Mouse (Mus musculus) spleen, embryonic (tissue): ENCODE data around the gene Mc1r.
"Not testable (repeated sequence)": the region's sequence is repeated elsewhere in the genome, so short reads cannot be mapped to it uniquely, and the experiment has no call there.

Source experiments
- CTCF ChIA-PET: fragments of 350-600 bp; sonication (Branson Sonifier 250); formaldehyde crosslinking; loops from one replicate; lab custom pipeline; 2022; lab: Charles Lee

Gene Mc1r

DNA sequence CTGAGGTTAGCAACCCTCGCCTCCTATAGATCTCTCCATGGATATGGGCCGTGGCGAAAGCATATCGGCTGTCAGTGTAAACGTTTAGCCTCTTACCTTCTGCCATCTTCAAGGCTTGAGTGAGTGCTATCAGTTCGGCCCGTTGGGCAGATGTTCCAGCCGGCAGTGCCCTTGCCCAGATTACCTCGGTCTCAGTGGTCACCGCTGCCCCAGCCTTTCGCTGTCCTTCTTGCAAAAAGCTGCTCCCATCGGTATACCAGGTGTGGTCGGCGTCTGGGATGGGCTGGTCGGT is 22.8 kb downstream of the Mc1r start:
- CTCF ChIA-PET: not testable (repeated sequence)

DNA sequence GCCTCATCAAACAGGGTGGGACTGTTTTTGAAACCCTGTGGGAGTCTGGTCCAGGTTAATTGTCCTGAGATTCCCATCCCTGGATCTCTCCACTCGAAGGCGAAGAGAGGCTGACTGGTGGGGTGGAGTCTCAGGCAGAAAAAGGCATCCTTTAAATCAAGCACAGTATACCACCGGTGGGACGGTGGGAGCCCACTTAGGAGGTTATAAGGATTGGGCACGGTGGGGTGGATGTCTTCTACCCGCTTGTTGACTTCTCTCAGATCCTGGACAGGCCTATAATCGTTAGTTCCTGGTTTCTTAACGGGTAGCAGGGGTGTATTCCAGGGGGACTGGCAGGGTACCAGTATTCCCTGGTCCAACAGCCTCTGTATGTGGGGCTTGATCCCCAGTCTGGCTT is 24.0 kb downstream of the Mc1r start:
- CTCF ChIA-PET: not testable (repeated sequence)

DNA sequence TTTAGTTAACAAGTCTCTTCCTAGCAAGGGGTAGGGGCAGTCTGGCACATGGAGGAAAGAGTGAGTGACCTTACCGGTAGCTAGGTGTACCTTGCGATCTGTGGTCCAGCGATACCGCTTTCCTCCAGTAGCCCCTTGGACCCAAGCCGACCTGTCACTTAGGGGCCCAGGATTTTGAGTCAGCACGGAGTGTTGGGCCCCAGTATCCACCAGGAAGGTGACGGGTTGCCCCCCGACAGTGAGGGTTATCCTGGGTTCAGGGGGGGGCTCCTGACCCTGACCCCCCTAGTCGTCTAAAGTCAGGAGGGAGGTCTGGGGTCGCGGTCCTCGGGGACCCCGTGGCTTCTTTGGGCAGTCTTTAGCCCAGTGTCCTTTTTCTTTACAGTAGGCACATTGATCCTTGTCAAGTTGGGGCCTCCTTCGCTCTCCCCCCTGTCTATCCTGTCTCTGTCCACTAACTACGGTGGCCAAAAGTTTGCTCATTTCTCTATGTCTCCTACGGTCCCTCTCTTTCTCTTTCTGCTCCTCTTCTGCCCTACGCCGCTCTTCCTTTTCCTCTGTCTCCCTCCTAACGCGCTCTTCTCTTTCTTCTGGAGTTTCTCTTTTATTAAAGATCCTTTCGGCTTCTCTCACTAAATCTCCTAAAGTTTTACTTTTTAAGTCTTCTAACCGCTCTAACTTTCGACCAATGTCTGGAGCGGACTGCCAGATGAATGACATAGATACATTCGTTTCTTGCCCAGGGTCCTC is 24.9 kb downstream of the Mc1r start:
- CTCF ChIA-PET: no interaction called here

DNA sequence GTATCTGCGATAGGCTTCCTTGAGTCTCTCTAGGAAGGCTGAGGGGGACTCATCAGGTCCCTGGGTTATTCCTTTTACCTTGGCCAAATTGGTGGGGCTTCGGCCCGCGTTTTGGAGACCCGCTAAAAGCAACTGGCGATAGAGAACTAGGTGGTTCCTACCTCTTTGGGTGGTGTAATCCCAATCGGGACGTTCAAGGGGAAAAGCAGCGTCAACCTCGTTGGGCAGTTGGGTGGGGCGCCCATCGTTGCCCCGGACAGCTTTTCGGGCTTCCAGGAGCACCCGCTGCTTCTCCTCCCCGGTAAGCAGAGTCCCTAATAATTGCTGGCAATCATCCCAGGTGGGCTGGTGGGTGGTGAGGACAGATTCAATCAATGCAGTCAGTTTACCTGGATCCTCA is 25.5 kb downstream of the Mc1r start:
- CTCF ChIA-PET: no interaction called here

DNA sequence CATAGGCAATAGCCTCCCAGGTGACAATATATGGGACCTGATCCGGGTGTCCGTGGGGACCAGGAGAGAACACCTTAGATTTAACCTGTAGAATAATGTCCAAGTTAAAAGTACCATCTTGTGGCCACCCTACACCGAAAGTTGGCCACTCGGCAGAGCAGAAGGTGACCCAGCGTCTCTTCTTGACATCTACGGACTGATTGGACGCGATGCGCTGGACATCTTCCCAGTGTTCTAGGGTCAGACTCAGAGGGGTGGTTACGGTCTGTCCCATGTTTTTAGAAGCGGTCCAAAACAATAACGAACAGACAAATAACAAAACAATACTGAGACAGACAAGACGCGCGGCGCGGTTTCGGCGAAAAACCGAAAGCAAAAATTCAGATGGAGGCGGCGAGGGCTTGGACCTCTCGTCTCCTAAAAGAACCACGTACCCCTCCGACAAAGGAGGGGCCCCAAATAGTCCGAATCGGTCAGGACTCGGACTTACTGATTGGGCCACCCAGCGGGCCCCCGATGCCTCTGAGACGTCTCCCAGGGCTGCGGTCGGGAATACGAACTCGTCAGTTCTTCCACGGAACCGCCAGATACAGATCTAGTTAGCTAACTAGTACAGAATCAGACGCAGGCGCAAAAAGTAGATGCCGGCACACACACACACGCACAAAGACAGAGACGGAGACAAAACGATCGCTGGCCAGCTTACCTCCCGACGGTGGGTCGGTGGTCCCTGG is 26.5 kb downstream of the Mc1r start:
- CTCF ChIA-PET: not testable (repeated sequence)

DNA sequence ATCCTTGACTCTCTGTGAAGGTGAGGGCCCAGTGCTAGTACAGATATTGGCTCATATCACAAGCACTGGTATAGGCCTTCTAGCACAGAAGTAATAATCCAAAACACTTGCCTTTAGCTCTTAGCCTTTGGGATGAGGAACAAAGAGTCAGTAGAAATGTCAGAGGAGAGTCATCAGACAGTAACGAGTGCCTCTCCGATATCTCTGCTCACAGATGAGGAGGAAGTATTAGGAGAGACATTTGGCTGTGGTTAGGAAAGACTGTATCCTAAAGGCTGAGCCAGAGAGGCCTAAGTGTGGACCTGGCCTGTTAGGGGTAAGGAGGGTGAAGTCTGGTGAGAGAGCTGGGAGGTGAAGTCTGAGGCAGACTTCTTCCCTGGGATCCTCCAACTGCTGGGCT is 34.9 kb downstream of the Mc1r start:
- CTCF ChIA-PET: interaction anchor here (0.5 kb wide), 1 partner anchor 76 kb away, joined by 4 read pairs; no protein-coding TSS in a partner anchor

DNA sequence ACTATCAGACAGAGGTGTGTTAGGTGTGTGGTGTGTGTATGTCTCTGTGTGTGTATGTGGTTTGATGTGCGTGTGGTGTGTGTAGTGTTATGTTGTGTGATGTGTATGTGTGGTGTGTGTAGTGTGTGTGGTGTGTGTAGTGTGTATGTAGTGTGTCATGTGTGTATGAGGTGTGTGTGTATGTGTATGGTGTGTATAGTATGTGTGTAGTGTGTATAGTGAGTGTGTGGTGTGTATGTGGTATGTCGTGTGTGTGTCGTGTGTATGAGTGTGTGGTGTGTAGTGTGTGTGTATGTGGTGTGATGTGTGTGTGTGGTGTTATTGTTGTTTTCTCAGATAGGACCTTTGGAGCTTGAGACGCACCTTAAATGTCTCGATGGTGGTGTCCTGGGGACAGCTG is 35.4 kb downstream of the Mc1r start:
- CTCF ChIA-PET: no interaction called here

DNA sequence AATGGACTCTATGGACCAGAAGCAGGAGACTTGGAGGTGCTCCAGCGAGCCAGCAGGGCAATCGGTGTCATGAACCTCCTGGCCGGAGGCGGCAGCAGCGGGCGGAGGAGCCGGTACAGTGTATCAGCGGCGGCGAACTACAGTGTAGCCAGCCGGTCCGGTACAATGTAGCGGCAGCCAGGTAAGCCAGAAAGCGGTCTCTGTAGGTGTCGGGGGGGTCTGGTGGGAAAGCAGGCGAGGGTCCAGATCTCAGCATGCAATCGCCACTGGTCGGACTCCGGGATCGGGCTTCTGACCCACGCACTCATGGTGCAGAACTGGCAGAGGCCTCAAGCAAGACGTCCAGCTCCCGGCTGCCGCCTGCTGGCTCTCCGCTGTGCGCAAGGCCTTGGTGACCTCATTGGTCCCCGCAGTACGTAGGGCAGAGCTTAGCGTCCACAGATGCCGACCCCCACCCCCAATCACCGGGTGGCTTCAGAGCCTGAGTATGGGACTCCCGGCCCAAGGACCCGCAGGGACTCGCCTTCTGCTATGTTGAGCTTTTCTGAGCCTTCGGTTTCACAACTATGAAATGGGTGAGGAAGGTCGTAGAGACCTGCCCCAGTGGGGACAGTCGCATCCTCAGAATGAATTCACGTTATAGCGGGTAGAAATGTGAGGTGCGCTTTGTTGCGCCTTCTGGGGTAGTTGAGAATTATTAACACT is 36.1 kb downstream of the Mc1r start:
- CTCF ChIA-PET: interaction anchor here (0.5 kb wide), 1 partner anchor 64 kb away, joined by 3 read pairs; no protein-coding TSS in a partner anchor

DNA sequence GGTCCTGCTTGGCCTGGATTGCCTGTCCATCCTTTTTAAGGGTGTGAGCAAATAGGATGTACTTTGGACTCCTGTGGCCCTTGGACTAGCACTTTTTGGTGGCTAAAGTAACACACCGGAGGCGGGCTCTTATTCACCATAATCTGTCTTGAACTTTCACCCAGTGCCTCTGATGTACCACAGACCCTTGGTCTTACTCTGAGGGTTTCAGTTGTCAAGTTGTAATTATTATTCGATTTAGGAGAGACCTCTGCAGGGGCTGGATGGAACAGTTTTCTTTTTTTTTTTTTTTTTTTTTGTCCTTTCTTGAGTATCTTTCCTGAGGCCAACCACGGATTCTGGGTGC is 36.6 kb downstream of the Mc1r start:
- CTCF ChIA-PET: no interaction called here

DNA sequence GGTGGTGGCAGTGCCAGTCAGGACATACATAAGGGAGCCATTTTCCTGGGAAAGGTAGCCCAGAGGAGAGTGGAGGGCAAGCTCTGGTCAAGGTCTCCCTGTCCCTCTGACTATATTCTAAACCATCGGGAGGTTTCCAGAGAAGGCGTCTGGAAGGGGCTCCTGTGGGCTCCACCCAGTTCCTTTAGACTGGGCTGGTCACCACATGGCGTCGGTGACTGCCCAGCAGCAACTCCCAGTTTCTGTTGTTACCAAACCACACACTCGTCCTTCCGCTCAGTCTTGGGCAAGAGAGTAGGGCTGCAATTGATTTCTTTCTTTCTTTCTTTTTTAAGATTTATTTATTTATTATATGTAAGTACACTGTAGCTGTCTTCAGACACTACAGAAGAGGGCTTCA is 37.2 kb downstream of the Mc1r start:
- CTCF ChIA-PET: no interaction called here

DNA sequence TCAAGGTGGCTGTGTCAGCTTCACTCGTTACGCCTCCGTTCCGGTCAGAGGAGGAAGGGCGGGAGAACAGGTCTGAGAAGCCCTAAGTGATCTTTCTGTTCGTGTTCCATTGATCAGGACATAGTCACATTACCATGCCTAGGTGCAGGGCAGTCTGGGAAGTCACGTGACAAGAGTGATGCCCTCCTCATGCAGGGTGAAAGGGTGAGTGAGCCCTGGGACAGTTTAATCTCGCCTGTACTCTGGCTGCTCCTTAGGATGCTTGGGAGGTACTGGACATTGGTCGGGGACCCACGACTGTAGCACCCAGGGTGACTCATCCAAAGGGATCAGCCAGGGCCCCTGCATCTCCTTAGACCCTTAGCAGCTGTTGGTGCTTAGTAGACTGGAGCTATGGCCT is 39.1 kb downstream of the Mc1r start:
- CTCF ChIA-PET: no interaction called here

DNA sequence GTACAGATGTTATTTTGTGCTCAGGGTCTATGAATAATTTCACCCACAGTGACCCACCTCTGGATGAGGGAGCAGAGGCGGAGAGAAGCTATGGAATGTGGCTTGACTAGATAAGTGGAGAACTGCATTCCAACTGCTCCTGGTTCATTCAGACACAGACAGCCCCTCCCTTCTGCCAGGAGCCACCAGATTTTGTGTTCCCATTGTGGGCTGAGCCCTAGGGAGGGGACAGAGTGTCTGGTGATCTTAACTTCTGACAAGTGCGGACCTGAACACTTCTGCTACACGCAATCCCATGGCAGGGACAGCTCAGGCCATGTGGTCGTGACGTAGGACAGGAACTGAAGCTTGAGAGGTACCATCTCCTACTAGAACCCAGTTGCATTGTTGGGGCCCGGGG is 39.9 kb downstream of the Mc1r start:
- CTCF ChIA-PET: no interaction called here

DNA sequence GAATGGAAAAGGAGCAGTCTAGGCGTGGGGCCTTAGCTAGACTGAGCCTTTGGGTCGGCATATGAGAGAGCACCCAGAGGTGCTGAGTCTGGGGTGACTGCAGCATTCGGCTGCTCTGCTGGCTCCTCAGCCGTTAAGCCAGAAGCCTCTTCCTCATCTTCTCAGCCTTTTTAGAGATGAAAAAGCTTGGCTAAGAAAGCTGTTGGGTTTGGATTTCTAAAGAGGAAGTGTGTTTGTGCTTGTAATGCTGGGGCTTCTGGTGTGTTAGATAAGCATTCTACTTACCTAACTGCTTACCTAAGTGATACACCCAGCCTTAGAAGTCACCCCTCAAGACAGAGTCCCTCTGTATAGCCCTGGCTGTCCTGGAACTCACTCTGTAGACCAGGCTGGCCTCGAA is 43.9 kb downstream of the Mc1r start:
- CTCF ChIA-PET: no interaction called here

DNA sequence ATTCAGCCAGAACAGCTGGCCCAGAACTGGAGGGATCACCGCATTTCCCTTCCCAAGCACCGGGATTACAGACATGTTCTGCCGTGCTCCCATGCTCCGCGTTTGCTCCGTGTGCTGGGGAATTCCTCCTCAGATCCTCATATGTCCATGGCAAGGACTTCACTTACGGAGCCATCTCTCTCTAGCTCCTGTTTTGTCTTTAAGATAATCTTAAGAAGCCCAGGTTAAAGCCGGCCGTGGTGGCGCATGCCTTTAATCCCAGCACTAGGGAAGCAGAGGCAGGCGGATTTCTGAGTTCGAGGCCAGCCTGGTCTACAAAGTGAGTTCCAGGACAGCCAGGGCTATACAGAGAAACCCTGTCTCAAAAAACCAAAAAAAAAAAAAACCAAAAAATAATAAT is 44.8 kb downstream of the Mc1r start:
- CTCF ChIA-PET: not testable (repeated sequence)

DNA sequence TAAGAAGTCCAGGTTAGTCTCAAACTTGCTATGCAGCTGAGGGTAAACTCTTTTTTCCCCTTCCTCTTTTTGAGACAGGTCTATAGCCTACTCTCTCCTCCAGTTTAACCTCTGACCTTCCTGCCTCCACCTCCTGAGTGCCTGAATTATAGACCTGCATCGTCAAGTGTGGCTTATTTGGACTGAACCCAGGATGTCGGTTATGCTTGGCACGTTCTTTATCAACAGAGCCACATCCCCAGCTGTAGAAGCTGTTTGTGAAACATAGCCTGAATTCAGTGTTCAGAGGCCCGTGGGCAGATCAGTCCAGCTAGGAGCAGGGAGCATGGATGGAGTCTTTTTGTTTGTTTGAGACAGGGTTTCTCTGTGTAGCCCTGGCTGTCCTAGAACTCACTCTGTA is 45.2 kb downstream of the Mc1r start:
- CTCF ChIA-PET: no interaction called here

DNA sequence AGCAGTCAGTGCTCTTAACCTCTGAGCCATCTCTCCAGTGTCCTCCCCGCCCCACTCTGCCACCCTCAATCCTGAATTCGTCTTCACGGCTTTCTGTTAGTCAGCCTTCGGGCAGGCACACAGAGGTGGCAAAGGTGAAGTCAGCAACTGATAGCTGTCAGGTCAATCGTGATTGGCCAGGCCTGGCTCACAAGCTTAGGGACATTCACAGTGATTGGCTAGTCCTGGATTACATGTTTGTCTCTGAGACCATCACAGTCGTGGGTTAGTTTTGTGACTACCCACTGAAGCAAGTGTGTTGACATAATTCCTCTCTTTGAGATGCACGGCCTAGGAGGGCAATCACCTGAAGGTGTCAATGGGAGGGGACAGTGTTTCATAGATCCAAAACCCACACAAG is 46.4 kb downstream of the Mc1r start:
- CTCF ChIA-PET: no interaction called here

DNA sequence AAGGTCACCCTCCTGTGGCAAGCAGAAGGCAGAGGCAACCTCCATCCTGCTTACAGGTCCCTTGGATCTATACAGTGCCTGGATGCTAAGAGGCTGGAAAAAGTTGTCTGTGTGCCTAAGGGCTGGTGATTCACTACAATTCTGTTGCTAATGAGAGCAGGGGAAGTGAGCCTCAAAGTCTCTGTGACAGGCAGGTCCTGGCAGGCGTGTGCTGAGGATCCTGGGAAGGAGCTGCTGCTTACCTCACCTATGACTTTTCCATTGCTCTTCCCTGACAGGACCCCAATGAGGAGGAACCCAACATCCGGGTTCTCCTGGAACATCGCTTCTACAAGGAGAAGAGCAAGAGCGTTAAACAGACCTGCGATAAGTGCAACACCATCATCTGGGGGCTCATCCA is 47.0 kb downstream of the Mc1r start:
- CTCF ChIA-PET: no interaction called here

DNA sequence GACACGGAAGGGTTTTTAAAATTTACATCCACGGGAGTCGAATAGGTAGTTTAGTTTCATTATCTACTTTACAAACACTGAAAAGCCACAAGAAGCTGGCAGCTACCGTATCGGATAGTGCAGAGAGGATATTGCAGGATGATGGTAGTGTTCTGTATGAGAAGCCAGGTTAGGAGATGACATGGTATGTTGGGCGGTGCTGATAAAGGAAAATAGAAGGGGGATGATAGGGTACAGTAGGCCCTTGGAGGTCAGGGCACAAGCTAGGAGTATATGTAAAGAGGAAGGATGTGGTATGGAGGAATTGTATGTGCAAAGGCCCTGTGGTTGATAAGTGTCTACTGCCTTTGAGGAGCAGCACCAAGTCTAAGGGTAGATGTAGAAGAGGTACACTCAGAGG is 47.7 kb downstream of the Mc1r start:
- CTCF ChIA-PET: no interaction called here
